Mouse (Mus musculus) brain, embryonic 14.5 days (tissue): Measurements from ENCODE around the gene Car15.

Experiments
- CTCF ChIP-seq: fragments of 200-500 bp; IDR thresholded peaks from 2 replicates; pipeline ENCODE4 v1.5.1; 2012; ENCODE audit warnings: inconsistent platforms, mild to moderate bottlenecking, moderate library complexity, borderline replicate concordance; ENCODE audit not compliant: insufficient read depth, insufficient read length; ENCODE audit errors: extremely low read depth
- POLR2A ChIP-seq: fragments of 200-500 bp; IDR thresholded peaks from 2 replicates; pipeline ENCODE4 v1.6.1; 2012; ENCODE audit warnings: mild to moderate bottlenecking, inconsistent platforms, borderline replicate concordance; ENCODE audit not compliant: poor library complexity, insufficient read depth, insufficient read length, severe bottlenecking; ENCODE audit errors: extremely low read depth

GRCm38 (mm10) chr16:17804982-17805381, 33.2 kb downstream of the Car15 start:
- TF ChIP-seq CTCF, result no peak
- TF ChIP-seq POLR2A, result no peak
